Mouse (Mus musculus) central nervous system, embryonic 11.5 days (tissue): ENCODE results near the gene 4930579G24Rik. TPM values are rescaled to one million over a fixed set of nuclear protein-coding genes. Genes with fewer than 3 reads are reported as not detected.

Experiments used
- polyA plus RNA-seq: library from polyadenylated mRNA; depleted of rRNA; stranded (reverse); fragments of >200 nt; gene quantifications from 2 replicates; pipeline ENCODE4 v1.2.3, GENCODE M21; 2012; rRNA removed

4930579G24Rik gene
- polyA plus RNA-seq = 11.5 and 14.5 TPM in 2 replicates

GRCm38 (mm10) chr3:79628561-79629415, at the start of gene 4930579G24Rik:
Gene 4930579G24Rik (plus strand): TSS chr3:79629079.

GRCm38 (mm10) chr3:79590863-79591792, 37.8 kb upstream of the 4930579G24Rik start, which contains the start of gene Ppid:
Gene Ppid (plus strand): TSS chr3:79591342.

GRCm38 (mm10) chr3:79629416-79629730, 494 bp downstream of the 4930579G24Rik start, which contains the start of gene Etfdh:
Gene Etfdh (minus strand): TSS chr3:79629500.

Other genes with a start within 250 kb of the 4930579G24Rik start
- gene Fnip2, start 61.3 kb upstream of the 4930579G24Rik start, polyA plus RNA-seq = 7.8 and 12.8 TPM in 2 replicates
- gene Ppid, start 37.7 kb upstream of the 4930579G24Rik start, polyA plus RNA-seq = 128 and 150 TPM in 2 replicates
- gene Etfdh, start 421 bp downstream of the 4930579G24Rik start, polyA plus RNA-seq = 30.3 and 35.8 TPM in 2 replicates
- gene Rxfp1, start 108.8 kb downstream of the 4930579G24Rik start, polyA plus RNA-seq = 0.30 and 0.87 TPM in 2 replicates
- 0.95 and 1.8 TPM in 2 replicates for gene Tmem144, start 223.7 kb downstream of the 4930579G24Rik start, polyA plus RNA-seq